In genomic region chr13:59585648-59586005, GRCm38 (mm10) we compare ENCODE assay signal across 8 mouse cellular contexts. TPM values are rescaled to one million over a fixed set of nuclear protein-coding genes. Genes with fewer than 3 reads are reported as not detected.
DNase-seq lines count a peak whose midpoint lies in the region; ATAC-seq lines count a peak whose summit lies in the region.

No protein-coding gene starts in this region.

- H3K4me3 ChIP-seq in embryonic facial prominence, embryonic 13.5 days: peak overlapping the region; percentile 95
- peak overlapping the region; percentile 89 for H3K4me3 ChIP-seq in hindbrain, embryonic 11.5 days (ENCODE audit: low read depth, low read length)
- peak overlapping the region; percentile 86 for H3K4me3 ChIP-seq in liver, embryonic 16.5 days (ENCODE audit: low read depth, low read length)

- ATAC-seq in embryonic facial prominence, embryonic 13.5 days (ENCODE audit: insufficient number of reproducible peaks, insufficient read depth, low FRiP score, low TSS enrichment, low read depth): no peak
- ATAC-seq in hindbrain, embryonic 11.5 days (ENCODE audit: low FRiP score): no peak
- no peak for ATAC-seq in liver, embryonic 16.5 days (ENCODE audit: low read depth)

- H3K36me3 ChIP-seq in embryonic facial prominence, embryonic 13.5 days: peaks cover 32% of the 10 kb centered on the region
- H3K36me3 ChIP-seq in hindbrain, embryonic 11.5 days (ENCODE audit: control insufficient read depth, insufficient read depth, low read length): no peaks in the 10 kb centered on the region
- H3K36me3 ChIP-seq in liver, embryonic 16.5 days (ENCODE audit: control insufficient read depth, insufficient read depth): no peaks in the 10 kb centered on the region

- H3K9ac ChIP-seq in embryonic facial prominence, embryonic 13.5 days: peak overlapping the region; percentile 95
- peak overlapping the region; percentile 86 for H3K9ac ChIP-seq in hindbrain, embryonic 11.5 days (ENCODE audit: low read depth, low read length)
- H3K9ac ChIP-seq in liver, embryonic 16.5 days (ENCODE audit: low read depth, low read length): peak overlapping the region; percentile 85

- peak overlapping the region; percentile 85 for H3K27ac ChIP-seq in embryonic facial prominence, embryonic 13.5 days
- peak overlapping the region; percentile 61 for H3K27ac ChIP-seq in hindbrain, embryonic 11.5 days (ENCODE audit: low read depth, low read length)
- H3K27ac ChIP-seq in liver, embryonic 16.5 days (ENCODE audit: low read length): peak overlapping the region; percentile 80

- peaks cover 22% of the 10 kb centered on the region for H3K4me1 ChIP-seq in embryonic facial prominence, embryonic 13.5 days
- 0 out of 2 replicates have a peak, but pooled peaks cover 2% of the 10 kb centered on the region for H3K4me1 ChIP-seq in hindbrain, embryonic 11.5 days (replicated peaks; ENCODE audit: control insufficient read depth, insufficient read depth, low read length)
- H3K4me1 ChIP-seq in liver, embryonic 16.5 days (ENCODE audit: control insufficient read depth, low read depth, low read length): peaks cover 29% of the 10 kb centered on the region

- intact Hi-C loops in left cerebral cortex, postnatal 4 days (cut with DNase I): loop anchor here (10.0 kb wide), 1 partner anchor 951 kb away; no protein-coding TSS in a partner anchor
- intact Hi-C loops in left cerebral cortex, postnatal 10 days (cut with DNase I): loop anchor here (2.0 kb wide), 1 partner anchor 29 kb away; no protein-coding TSS in a partner anchor

- peak overlapping the region; percentile 79 for H3K4me2 ChIP-seq in embryonic facial prominence, embryonic 13.5 days
- H3K4me2 ChIP-seq in hindbrain, embryonic 11.5 days (replicated peaks; ENCODE audit: low read depth, low read length): peak overlapping the region; percentile 71
- H3K4me2 ChIP-seq in liver, embryonic 16.5 days (ENCODE audit: low read depth, low read length): peak overlapping the region; percentile 84

- H3K9me3 ChIP-seq in embryonic facial prominence, embryonic 13.5 days: no peaks in the 10 kb centered on the region
- no peaks in the 10 kb centered on the region for H3K9me3 ChIP-seq in hindbrain, embryonic 11.5 days (ENCODE audit: control insufficient read depth, low read length)
- H3K9me3 ChIP-seq in liver, embryonic 16.5 days (replicated peaks; ENCODE audit: control insufficient read depth, low read length): no peaks in the 10 kb centered on the region

- WGBS in embryonic facial prominence, embryonic 13.5 days: 0% methylated on average over 28 of the region's 28 CpGs
- under 1% methylated on average over 24 of the region's 28 CpGs for WGBS in hindbrain, embryonic 11.5 days
- WGBS in liver, embryonic 16.5 days (ENCODE audit: insufficient replicate concordance): under 1% methylated on average over 28 of the region's 28 CpGs

- peak; percentile 45 for DNase-seq in left cerebral cortex, postnatal 4 days
- no peak for DNase-seq in left cerebral cortex, postnatal 10 days (ENCODE audit: extremely low spot score in 1 of 2, low spot score in 2 of 2)
- peak; percentile 43 for DNase-seq in NIH3T3 (ENCODE audit: low read depth)
- no peak for DNase-seq in hindbrain, embryonic 11.5 days (ENCODE audit: low spot score)
- peak; percentile 24 for DNase-seq in right cerebral cortex, postnatal 14 days
- no peak for DNase-seq in yolk sac, embryonic 10.5 days (ENCODE audit: low spot score)

- H3K27me3 ChIP-seq in embryonic facial prominence, embryonic 13.5 days: no peaks in the 10 kb centered on the region
- H3K27me3 ChIP-seq in hindbrain, embryonic 11.5 days (ENCODE audit: control insufficient read depth, insufficient read depth, low read length): no peaks in the 10 kb centered on the region
- no peaks in the 10 kb centered on the region for H3K27me3 ChIP-seq in liver, embryonic 16.5 days (ENCODE audit: control insufficient read depth, insufficient read depth, low read depth, low read length)

RNA-seq across cellular contexts. Expression of gene Naa35, which starts 0.6 kb away (rescaled TPM):
- total RNA-seq in left cerebral cortex, postnatal 4 days (2021): 100 to 1,000 TPM; 129 to 143 TPM
- total RNA-seq in left cerebral cortex, postnatal 10 days (2021): 100 to 1,000 TPM in 1 of 2 experiments, 10 to 100 TPM in 1; 99.0 to 107 TPM
- 112 and 120 TPM in 2 replicates for polyA plus RNA-seq in embryonic facial prominence, embryonic 13.5 days (2015; fragmentation: Nextera tagmentation; extraction: Ambion mirVana)
- polyA plus RNA-seq in hindbrain, embryonic 11.5 days (2014; fragmentation: Nextera tagmentation; extraction: Ambion mirVana): 96.0 and 120 TPM in 2 replicates
- polyA plus RNA-seq in liver, embryonic 16.5 days (2015; fragmentation: Nextera tagmentation; extraction: Ambion mirVana): 22.1 and 23.0 TPM in 2 replicates

RNA-seq across cellular contexts. Expression of gene Agtpbp1, which starts 0.6 kb away (rescaled TPM):
- total RNA-seq in left cerebral cortex, postnatal 4 days (2021): 100 to 1,000 TPM; 329 to 336 TPM
- total RNA-seq in left cerebral cortex, postnatal 10 days (2021): 100 to 1,000 TPM; 390 to 408 TPM
- 17.6 and 18.0 TPM in 2 replicates for polyA plus RNA-seq in embryonic facial prominence, embryonic 13.5 days (2015; fragmentation: Nextera tagmentation; extraction: Ambion mirVana)
- 22.0 and 31.3 TPM in 2 replicates for polyA plus RNA-seq in hindbrain, embryonic 11.5 days (2014; fragmentation: Nextera tagmentation; extraction: Ambion mirVana)
- polyA plus RNA-seq in liver, embryonic 16.5 days (2015; fragmentation: Nextera tagmentation; extraction: Ambion mirVana): 7.3 and 9.0 TPM in 2 replicates

Comparison
In these comparisons a context has a peak if more than half of its experiments do, and no peak if none do; other contexts are left out.
1. DNase-seq: peak in left cerebral cortex, postnatal 4 days (single experiment), NIH3T3 (single experiment) and right cerebral cortex, postnatal 14 days (single experiment); none in left cerebral cortex, postnatal 10 days (0 of 2), hindbrain, embryonic 11.5 days (single experiment) and yolk sac, embryonic 10.5 days (single experiment).
2. Peak in every context shown above with its lines, with median percentiles within 50 percentile points of each other: H3K27ac ChIP-seq, H3K4me2 ChIP-seq, H3K4me3 ChIP-seq and H3K9ac ChIP-seq.